Mouse (Mus musculus): ENCODE measurements around the gene Tmem140.

Tmem140 gene

GRCm38 (mm10) chr6:34862791-34863403 lies at the start of gene Tmem140:
TSS of gene Tmem140 (plus strand) at chr6:34863146.
- DNase-seq (ENCODE audit: low read depth, low spot score) = peak; percentile 82

GRCm38 (mm10) chr6:34824406-34824805 lies 38.5 kb upstream of the Tmem140 start:
- DNase-seq (ENCODE audit: low read depth, low spot score) = no peak

GRCm38 (mm10) chr6:34832352-34832751 lies 30.6 kb upstream of the Tmem140 start:
- DNase-seq (ENCODE audit: low read depth, low spot score) = no peak

- DNase-seq (ENCODE audit: low read depth, low spot score) = no peak
Measured at GRCm38 (mm10) chr6:34861546-34862053, 1.3 kb upstream of the Tmem140 start.

- DNase-seq (ENCODE audit: low read depth, low spot score) = peak; percentile 73
Measured at GRCm38 (mm10) chr6:34862381-34862780, 565 bp upstream of the Tmem140 start.

- DNase-seq (ENCODE audit: low read depth, low spot score) = no peak
Measured at GRCm38 (mm10) chr6:34863786-34864514, 1.0 kb downstream of the Tmem140 start.

GRCm38 (mm10) chr6:34865213-34865612 lies 2.3 kb downstream of the Tmem140 start:
- no peak for DNase-seq (ENCODE audit: low read depth, low spot score)

- DNase-seq (ENCODE audit: low read depth, low spot score) = peak; percentile 62
Measured at GRCm38 (mm10) chr6:34865711-34866593, 3.0 kb downstream of the Tmem140 start.

GRCm38 (mm10) chr6:34866786-34867185 lies 3.8 kb downstream of the Tmem140 start:
- no peak for DNase-seq (ENCODE audit: low read depth, low spot score)

- no peak for DNase-seq (ENCODE audit: low read depth, low spot score)
Measured at GRCm38 (mm10) chr6:34867301-34867994, 4.5 kb downstream of the Tmem140 start.

- no peak for DNase-seq (ENCODE audit: low read depth, low spot score)
Measured at GRCm38 (mm10) chr6:34867995-34868350, 5.0 kb downstream of the Tmem140 start.

- no peak for DNase-seq (ENCODE audit: low read depth, low spot score)
Measured at GRCm38 (mm10) chr6:34868507-34869217, 5.7 kb downstream of the Tmem140 start.

GRCm38 (mm10) chr6:34869225-34869915 lies 6.4 kb downstream of the Tmem140 start:
- no peak for DNase-seq (ENCODE audit: low read depth, low spot score)

- DNase-seq (ENCODE audit: low read depth, low spot score) = no peak
Measured at GRCm38 (mm10) chr6:34870136-34870535, 7.2 kb downstream of the Tmem140 start.

- DNase-seq (ENCODE audit: low read depth, low spot score) = no peak
Measured at GRCm38 (mm10) chr6:34870724-34871123, 7.8 kb downstream of the Tmem140 start.

GRCm38 (mm10) chr6:34871929-34872328 lies 9.0 kb downstream of the Tmem140 start:
- DNase-seq (ENCODE audit: low read depth, low spot score) = no peak

GRCm38 (mm10) chr6:34872871-34873270 lies 9.9 kb downstream of the Tmem140 start:
- no peak for DNase-seq (ENCODE audit: low read depth, low spot score)

- DNase-seq (ENCODE audit: low read depth, low spot score) = peak; percentile 78
Measured at GRCm38 (mm10) chr6:34874101-34874921, 11.4 kb downstream of the Tmem140 start.

- DNase-seq (ENCODE audit: low read depth, low spot score) = no peak
Measured at GRCm38 (mm10) chr6:34875268-34875761, 12.4 kb downstream of the Tmem140 start.

Measured in skeletal muscle tissue, adult 2 months (tissue).